ENCODE assay signal across 10 mouse cellular contexts in genomic region chr10:71239479-71240120, GRCm38 (mm10). TPM values are rescaled to one million over a fixed set of nuclear protein-coding genes. Genes with fewer than 3 reads are reported as not detected.
DNase-seq lines count a peak whose midpoint lies in the region; ATAC-seq lines count a peak whose summit lies in the region.
"Had no signal": no experiment of that assay in that cellular context is flagged by ENCODE, and none has a peak within 500 bp of the region (broad histone marks: within the 10 kb centered on the region; RNA-seq: fewer than 3 reads in every experiment).

No protein-coding gene starts in this region.

- H3K9ac ChIP-seq in heart, embryonic 15.5 days = no peak overlapping the region
- H3K9ac ChIP-seq: forebrain, embryonic 15.5 days; hindbrain, embryonic 15.5 days had no signal

- H3K9me3 ChIP-seq in heart, embryonic 15.5 days (replicated peaks) = no peaks in the 10 kb centered on the region
- no peaks in the 10 kb centered on the region for H3K9me3 ChIP-seq in megakaryocyte, embryonic 14.5 days
- H3K9me3 ChIP-seq: forebrain, embryonic 15.5 days; hindbrain, embryonic 15.5 days had no signal

- peaks cover 8% of the 10 kb centered on the region for H3K36me3 ChIP-seq in heart, embryonic 15.5 days
- H3K36me3 ChIP-seq in megakaryocyte, embryonic 14.5 days (replicated peaks; ENCODE audit: low read length) = peaks cover 15% of the 10 kb centered on the region

- DNase-seq in heart, adult 8-10 months (ENCODE audit: low spot score) = no peak
- no peak for DNase-seq in left cerebral cortex, postnatal 4 days
- no peak for DNase-seq in testis, postnatal 10 days (ENCODE audit: low spot score)

- 0 out of 2 replicates have a peak overlapping the region, but pooled peaks have one; percentile 25 for H3K4me2 ChIP-seq in heart, embryonic 15.5 days
- H3K4me2 ChIP-seq: forebrain, embryonic 15.5 days; hindbrain, embryonic 15.5 days had no signal

- intact Hi-C loops in left cerebral cortex, postnatal 4 days (cut with DNase I) = no loop called here

- ATAC-seq in heart, embryonic 15.5 days (replicated peaks; ENCODE audit: insufficient number of reproducible peaks, insufficient read depth, low FRiP score, low read depth) = no peak
- peak; percentile 83 for ATAC-seq in CD4-positive, CD25-positive, alpha-beta regulatory T cell, adult 4 months
- ATAC-seq in hematopoietic stem cell, adult 5-6 weeks (replicated peaks in 1 of 2; ENCODE audit: insufficient read depth in 1 of 2, low FRiP score in 2 of 2, low TSS enrichment in 1 of 2, low read depth in 1 of 2, poor library complexity in 2 of 2, severe bottlenecking in 2 of 2) = peak; percentile 19 to 24; a peak in 1 of 4 replicates
- ATAC-seq in frontal cortex, adult (ENCODE audit: low TSS enrichment) = no peak
- ATAC-seq: forebrain, embryonic 15.5 days had no signal

- WGBS in heart, embryonic 15.5 days = 51% methylated on average over 6 of the region's 6 CpGs

- no peak overlapping the region for H3K27ac ChIP-seq in heart, embryonic 15.5 days
- H3K27ac ChIP-seq: forebrain, embryonic 15.5 days; hindbrain, embryonic 15.5 days had no signal

- H3K4me1 ChIP-seq in heart, embryonic 15.5 days (replicated peaks) = peaks cover 10% of the 10 kb centered on the region
- peaks cover 39% of the 10 kb centered on the region for H3K4me1 ChIP-seq in megakaryocyte, embryonic 14.5 days

- peaks cover 4% of the 10 kb centered on the region; the same call in 1 of the 2 replicates for H3K27me3 ChIP-seq in heart, embryonic 15.5 days
- H3K27me3 ChIP-seq in megakaryocyte, embryonic 14.5 days (replicated peaks) = peaks cover 16% of the 10 kb centered on the region
- H3K27me3 ChIP-seq: forebrain, embryonic 15.5 days; hindbrain, embryonic 15.5 days had no signal

- H3K4me3 ChIP-seq in heart, embryonic 15.5 days = 0 out of 2 replicates have a peak overlapping the region, but pooled peaks have one; percentile 10
- peak overlapping the region; percentile 82 for H3K4me3 ChIP-seq in megakaryocyte, embryonic 14.5 days (replicated peaks)
- H3K4me3 ChIP-seq: forebrain, embryonic 15.5 days; hindbrain, embryonic 15.5 days had no signal

RNA-seq across cellular contexts. Expression of gene Tfam, which starts 1.5 kb away (rescaled TPM):
- polyA plus RNA-seq in heart, embryonic 15.5 days (2015; fragmentation: Nextera tagmentation; extraction: Ambion mirVana) = 52.7 and 53.8 TPM in 2 replicates
- 10 to 100 TPM; 48.6 to 80.2 (median 59.5) TPM for total RNA-seq in heart, adult 8-10 months (2022)
- 10 to 100 TPM; 75.2 to 89.6 TPM for polyA plus RNA-seq in CD4-positive, CD25-positive, alpha-beta regulatory T cell, adult 4 months (2017; shearing (Covaris generic))
- 146 and 177 TPM in 2 replicates for total RNA-seq in hematopoietic stem cell, adult 5-6 weeks (2017)
- 2.4 and 4.9 TPM in 2 replicates for polyA plus RNA-seq in megakaryocyte, embryonic 14.5 days (2012; ENCODE audit: insufficient read depth, low replicate concordance)
- total RNA-seq in left cerebral cortex, postnatal 4 days (2021) = 10 to 100 TPM; 43.4 to 45.3 TPM

RNA-seq across cellular contexts. Expression of gene Ube2d1, which starts 45.5 kb away (rescaled TPM):
- polyA plus RNA-seq in heart, embryonic 15.5 days (2015; fragmentation: Nextera tagmentation; extraction: Ambion mirVana) = 52.4 and 53.9 TPM in 2 replicates
- total RNA-seq in heart, adult 8-10 months (2022) = 10 to 100 TPM; 44.7 to 54.1 (median 47.0) TPM
- 10 to 100 TPM; 16.6 to 22.2 TPM for polyA plus RNA-seq in CD4-positive, CD25-positive, alpha-beta regulatory T cell, adult 4 months (2017; shearing (Covaris generic))
- 7.8 and 14.8 TPM in 2 replicates for total RNA-seq in hematopoietic stem cell, adult 5-6 weeks (2017)
- 5.0 and 6.5 TPM in 2 replicates for polyA plus RNA-seq in megakaryocyte, embryonic 14.5 days (2012; ENCODE audit: insufficient read depth, low replicate concordance)
- 100 to 1,000 TPM; 126 to 141 TPM for total RNA-seq in left cerebral cortex, postnatal 4 days (2021)

Comparison
In these comparisons a context has a peak if more than half of its experiments do, and no peak if none do; other contexts are left out.
1. ATAC-seq: peak in CD4-positive, CD25-positive, alpha-beta regulatory T cell, adult 4 months (single experiment) and hematopoietic stem cell, adult 5-6 weeks (2 of 2); none in heart, embryonic 15.5 days (single experiment) and frontal cortex, adult (single experiment).